Mouse (Mus musculus) embryonic facial prominence, embryonic 11.5 days (tissue): ENCODE results near the gene Gm8356. TPM values are rescaled to one million over a fixed set of nuclear protein-coding genes. Genes with fewer than 3 reads are reported as not detected.
"Not testable (repeated sequence)": the region's sequence is repeated elsewhere in the genome, so short reads cannot be mapped to it uniquely, and the experiment has no call there.

Experiments
- ATAC-seq: fragments of 200-750 bp; cut with Nextera tagmentation; replicated peaks from 2 replicates; pipeline ENCODE4 v1.8.0; 2017; ENCODE audit warnings: low read depth; ENCODE audit not compliant: insufficient number of reproducible peaks, low FRiP score, low TSS enrichment
- DNase-seq: peaks from one replicate; pipeline ENCODE4 v3.0.0-alpha.2; 2015; ENCODE audit warnings: low spot score
- H3K27ac ChIP-seq: fragments of 300-500 bp; sonication (generic); replicated peaks from 2 replicates; pipeline ENCODE4 v1.5.1; 2014; ENCODE audit warnings: mild to moderate bottlenecking, low read depth, low read length, control low read depth
- H3K27me3 ChIP-seq: fragments of 300-500 bp; sonication (generic); 2 replicates; pipeline ENCODE4 v1.6.1; 2014; ENCODE audit warnings: mild to moderate bottlenecking, low read length, moderate library complexity, mixed read lengths; ENCODE audit not compliant: control insufficient read depth, insufficient read depth
- H3K36me3 ChIP-seq: fragments of 300-500 bp; sonication (generic); replicated peaks from 2 replicates; pipeline ENCODE4 v1.6.1; 2014; ENCODE audit warnings: low read depth, mild to moderate bottlenecking, low read length, moderate library complexity, mixed read lengths; ENCODE audit not compliant: control insufficient read depth, insufficient read depth
- H3K4me1 ChIP-seq: fragments of 300-500 bp; sonication (generic); 2 replicates; pipeline ENCODE4 v1.6.1; 2014; ENCODE audit warnings: low read length, mixed read lengths; ENCODE audit not compliant: control insufficient read depth, insufficient read depth
- H3K4me2 ChIP-seq: fragments of 300-500 bp; sonication (generic); 2 replicates; pipeline ENCODE4 v1.6.1; 2014; ENCODE audit warnings: low read depth, mild to moderate bottlenecking, control low read depth, low read length, moderate library complexity
- H3K4me3 ChIP-seq: fragments of 300-500 bp; sonication (generic); 2 replicates; pipeline ENCODE4 v1.5.1; 2014; ENCODE audit warnings: low read depth, low read length, control low read depth
- H3K9ac ChIP-seq: fragments of 300-500 bp; sonication (generic); replicated peaks from 2 replicates; pipeline ENCODE4 v1.6.1; 2014; ENCODE audit warnings: mild to moderate bottlenecking, control low read depth, low read length
- H3K9me3 ChIP-seq: fragments of 300-500 bp; sonication (generic); replicated peaks from 2 replicates; pipeline ENCODE4 v1.6.1; 2016; ENCODE audit warnings: mild to moderate bottlenecking, low read length, inconsistent platforms, mixed read lengths; ENCODE audit not compliant: control insufficient read depth
- WGBS: fragments of 180-500 bp; shearing (Covaris S2); extraction: QIAGEN DNeasy Blood & Tissue Kit; methylation state at CpG from one replicate; pipeline ENCODE4 v1.1.7; 2014; 5-methylcytosine and 5-hydroxymethylcytosine counted together
- polyA plus RNA-seq: library from polyadenylated mRNA; unstranded; fragments of >200 nt; fragmentation: Nextera tagmentation; extraction: Ambion mirVana; gene quantifications from 2 replicates; pipeline ENCODE4 v1.2.1, GENCODE M21; 2014

Gene Gm8356
- polyA plus RNA-seq: not detected in 2 replicates

DNA sequence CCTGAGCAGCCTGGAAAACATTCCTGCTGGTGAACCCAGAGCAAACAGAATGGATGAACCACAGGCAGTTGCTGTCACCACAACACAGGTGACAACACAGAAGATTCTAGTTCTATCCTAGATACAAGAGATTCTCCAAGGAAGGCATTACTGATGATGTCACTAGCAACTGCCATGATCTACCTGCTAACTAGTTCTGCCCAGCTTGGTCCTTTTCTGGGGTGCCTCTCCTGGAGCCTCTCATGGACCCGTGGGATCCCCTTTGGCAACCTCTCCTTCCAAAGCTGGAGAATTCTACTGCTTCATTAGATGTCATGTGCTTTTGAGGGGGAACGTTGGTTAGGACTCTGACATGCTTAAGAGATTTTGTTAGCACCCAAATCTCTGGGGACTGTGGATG lies at the start of gene Gm8356:
Gene Gm8356 (minus strand): TSS at position 101 of the 400 bp plus-strand sequence.
- H3K4me3 ChIP-seq, H3K27me3 ChIP-seq, H3K27ac ChIP-seq, ATAC-seq, H3K9me3 ChIP-seq, H3K9ac ChIP-seq, H3K36me3 ChIP-seq, DNase-seq, H3K4me2 ChIP-seq, H3K4me1 ChIP-seq: not testable (repeated sequence)
- no CpG with 5 or more reads among the region's 2 CpGs for WGBS

DNA sequence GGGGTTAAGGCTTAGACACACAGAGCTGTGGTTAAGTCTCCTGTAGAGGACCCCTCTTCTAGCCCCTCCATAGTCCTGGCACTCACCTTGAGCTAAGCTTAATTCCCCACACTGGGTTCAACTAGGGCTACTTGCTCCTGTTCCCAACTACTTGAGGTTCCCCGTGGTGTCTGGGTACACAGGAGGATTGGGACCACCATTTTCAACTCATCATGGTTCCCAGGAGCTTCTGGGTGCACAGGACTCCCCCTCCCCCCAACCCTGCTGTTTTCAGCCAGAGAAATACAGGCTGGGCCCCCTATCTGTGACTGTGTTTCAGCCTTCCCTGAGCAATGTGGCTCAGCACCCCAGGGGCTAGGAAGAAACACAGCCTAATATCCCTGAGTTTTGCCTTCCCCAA lies 50.8 kb downstream of the Gm8356 start:
- ATAC-seq, H3K9ac ChIP-seq, H3K4me2 ChIP-seq, H3K9me3 ChIP-seq, H3K27ac ChIP-seq, DNase-seq, H3K4me3 ChIP-seq, H3K36me3 ChIP-seq, H3K4me1 ChIP-seq, H3K27me3 ChIP-seq: not testable (repeated sequence)
- 20% methylated on average over 1 of the region's 1 CpGs for WGBS

DNA sequence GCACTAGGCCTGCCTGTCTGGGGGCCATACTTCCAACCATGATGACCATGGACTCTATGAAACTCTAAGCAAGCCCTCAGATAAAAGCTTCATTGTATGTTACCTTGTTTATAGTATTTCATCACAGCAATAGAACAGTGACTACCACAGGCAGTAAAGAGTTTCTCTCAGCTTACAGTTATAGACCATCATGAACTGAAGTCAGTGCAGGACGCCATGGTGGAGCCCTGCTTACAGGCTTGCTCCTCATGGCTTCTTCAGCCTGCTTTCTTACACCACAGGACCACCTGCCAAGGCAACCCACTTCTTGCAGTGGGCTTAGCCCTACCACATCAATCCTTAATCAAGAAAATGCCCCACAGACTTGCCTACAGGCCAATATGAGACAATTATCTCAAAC lies 51.5 kb downstream of the Gm8356 start:
- H3K36me3 ChIP-seq, ATAC-seq, H3K4me2 ChIP-seq, H3K4me3 ChIP-seq, H3K27me3 ChIP-seq, H3K9me3 ChIP-seq, DNase-seq, H3K4me1 ChIP-seq, H3K27ac ChIP-seq, H3K9ac ChIP-seq: not testable (repeated sequence)
- no CpG with 5 or more reads among the region's 1 CpGs for WGBS

DNA sequence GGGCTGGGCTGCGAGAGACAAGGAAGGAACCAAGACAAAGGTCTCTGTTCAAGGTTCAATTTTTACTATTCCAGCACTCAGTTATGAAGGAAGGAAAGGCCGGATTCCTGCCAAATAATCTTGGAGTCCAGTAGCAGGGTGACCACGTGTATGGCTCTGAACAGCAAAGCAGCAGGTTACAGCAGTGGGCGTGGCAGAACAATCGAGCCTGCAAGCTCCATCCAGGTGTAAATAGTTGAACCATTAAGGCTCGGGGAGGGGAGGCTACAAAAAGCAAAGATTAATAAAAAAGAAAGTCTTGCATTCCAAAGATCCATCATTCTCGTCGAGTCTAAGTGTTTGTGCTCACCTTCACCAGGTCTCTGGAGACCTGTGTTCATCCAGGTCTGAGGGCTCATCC lies 55.0 kb downstream of the Gm8356 start:
- H3K9me3 ChIP-seq, ATAC-seq, H3K4me3 ChIP-seq, H3K9ac ChIP-seq, H3K4me1 ChIP-seq, H3K27ac ChIP-seq, DNase-seq, H3K4me2 ChIP-seq, H3K36me3 ChIP-seq, H3K27me3 ChIP-seq: not testable (repeated sequence)
- WGBS: 82% methylated on average over 8 of the region's 8 CpGs

Other genes with a start within 250 kb of the Gm8356 start
- not detected in 2 replicates for gene Gm21103, start 232.4 kb downstream of the Gm8356 start, polyA plus RNA-seq
- not detected in 2 replicates for gene Gm3618, start 193.6 kb downstream of the Gm8356 start, polyA plus RNA-seq
- gene Gm16440, start 147.0 kb downstream of the Gm8356 start, polyA plus RNA-seq: 0.27 TPM in 1 of 2 replicates, not detected in the other
- gene Gm3591, start 124.8 kb downstream of the Gm8356 start, polyA plus RNA-seq: 1.8 and 2.1 TPM in 2 replicates
- not detected in 2 replicates for gene Gm3594, start 92.7 kb downstream of the Gm8356 start, polyA plus RNA-seq
- 0.42 TPM in 1 of 2 replicates, not detected in the other for gene Gm3629, start 53.3 kb upstream of the Gm8356 start, polyA plus RNA-seq
- not detected in 2 replicates for gene Gm3460, start 85.1 kb upstream of the Gm8356 start, polyA plus RNA-seq
- gene Gm10251, start 146.9 kb upstream of the Gm8356 start, polyA plus RNA-seq: not detected in 2 replicates
- gene Gm8050, start 183.0 kb upstream of the Gm8356 start, polyA plus RNA-seq: not detected in 2 replicates
- 7.6 and 8.0 TPM in 2 replicates for gene Gm3636, start 205.0 kb upstream of the Gm8356 start, polyA plus RNA-seq
- not detected in 2 replicates for gene Gm8362, start 237.1 kb upstream of the Gm8356 start, polyA plus RNA-seq